Mouse (Mus musculus): ENCODE data around the gene Tgfb2.

DNA sequence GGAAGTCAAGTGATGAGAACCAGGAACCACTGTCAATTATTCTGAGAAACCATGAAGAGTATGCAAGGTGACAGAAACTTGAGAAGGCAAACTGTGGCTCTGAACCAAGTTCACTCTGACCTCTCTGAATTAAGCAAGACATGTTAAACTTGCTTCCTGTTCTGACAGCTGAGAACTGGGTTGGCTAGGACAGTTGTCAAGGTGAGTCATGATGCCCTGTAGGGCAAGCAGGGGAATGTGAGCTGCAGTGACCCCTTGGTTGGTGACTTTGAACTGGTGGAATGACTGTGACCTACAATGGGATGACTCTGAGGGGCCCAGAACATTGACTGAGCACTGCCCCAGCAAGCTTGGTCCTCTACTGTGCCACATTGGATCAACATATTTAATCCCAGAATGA is 121.9 kb downstream of the Tgfb2 start:
- TF ChIP-seq CTCF (conservative IDR thresholded peaks at IDR 0.05; ENCODE audit: low read length) = no peak
- no peak for TF ChIP-seq POU5F1 (IDR thresholded peaks at IDR 0.05; ENCODE audit: borderline replicate concordance, low read length)
